Mouse (Mus musculus) thymus, postnatal 0 days (tissue): ENCODE results near the gene Zc3h12d. TPM values are rescaled to one million over a fixed set of nuclear protein-coding genes. Genes with fewer than 3 reads are reported as not detected.
A peak's percentile ranks its signal among the peaks of the same experiment; 100 is the strongest.
"Not testable (repeated sequence)": the region's sequence is repeated elsewhere in the genome, so short reads cannot be mapped to it uniquely, and the experiment has no call there.

Experiments
- DNase-seq: peaks from one replicate; pipeline ENCODE4 v3.0.0-alpha.2; 2015; ENCODE audit warnings: low spot score
- microRNA-seq: library from miRNA; unstranded; fragments of <30 nt; microRNA quantifications from one replicate; pipeline ENCODE4, GENCODE M21; 2016; ENCODE audit warnings: borderline number of aligned reads
- polyA plus RNA-seq: library from polyadenylated mRNA; unstranded; fragments of >200 nt; fragmentation: Nextera tagmentation; extraction: Ambion mirVana; gene quantifications from 2 replicates; pipeline ENCODE4 v1.2.1, GENCODE M21; 2015

Gene Zc3h12d
- polyA plus RNA-seq, 1 experiment from 2014 or later = 2.5 TPM

GRCm38 (mm10) chr10:7870571-7871315 lies 38.5 kb downstream of the Zc3h12d start:
- peak; percentile 63 for DNase-seq

GRCm38 (mm10) chr10:7871381-7872020 lies 39.2 kb downstream of the Zc3h12d start:
- no peak for DNase-seq

GRCm38 (mm10) chr10:7874194-7874593 lies 41.9 kb downstream of the Zc3h12d start:
- no peak for DNase-seq

GRCm38 (mm10) chr10:7880283-7880682 lies 48.0 kb downstream of the Zc3h12d start:
- DNase-seq = not testable (repeated sequence)

- DNase-seq = no peak
Measured at GRCm38 (mm10) chr10:7881971-7882370, 49.7 kb downstream of the Zc3h12d start.

- peak; percentile 80 for DNase-seq
Measured at GRCm38 (mm10) chr10:7883524-7883923, 51.3 kb downstream of the Zc3h12d start.

GRCm38 (mm10) chr10:7888256-7888868 lies 56.1 kb downstream of the Zc3h12d start:
- DNase-seq = no peak

GRCm38 (mm10) chr10:7900719-7901627 lies 68.7 kb downstream of the Zc3h12d start:
- no peak for DNase-seq

- DNase-seq = no peak
Measured at GRCm38 (mm10) chr10:7904157-7904556, 71.9 kb downstream of the Zc3h12d start.

GRCm38 (mm10) chr10:7907151-7907550 lies 74.9 kb downstream of the Zc3h12d start:
- DNase-seq = no peak

GRCm38 (mm10) chr10:7911268-7911667 lies 79.0 kb downstream of the Zc3h12d start:
- DNase-seq = no peak

Small RNA genes within 50 kb of the gene (microRNA-seq; reads per million reads assigned to microRNA genes)
- 9.2 reads per million, percentile 16 among the genes with 10 or more reads in this experiment for gene Mir5104

Other genes starting within 250 kb of the Zc3h12d start
- 1.2 and 1.3 TPM in 2 replicates for gene Lrp11, start 242.7 kb upstream of the Zc3h12d start, polyA plus RNA-seq
- gene Nup43, start 165.0 kb upstream of the Zc3h12d start, polyA plus RNA-seq = 41.7 and 42.0 TPM in 2 replicates
- gene Pcmt1, start 151.3 kb upstream of the Zc3h12d start, polyA plus RNA-seq = 132 and 140 TPM in 2 replicates
- 4.2 and 5.2 TPM in 2 replicates for gene Lats1, start 151.3 kb upstream of the Zc3h12d start, polyA plus RNA-seq
- 67.4 and 74.0 TPM in 2 replicates for gene Katna1, start 106.5 kb upstream of the Zc3h12d start, polyA plus RNA-seq
- gene Ginm1, start 39.6 kb upstream of the Zc3h12d start, polyA plus RNA-seq = 58.0 and 67.5 TPM in 2 replicates
- 49.8 and 52.5 TPM in 2 replicates for gene Ppil4, start 39.6 kb upstream of the Zc3h12d start, polyA plus RNA-seq
- 18.7 and 23.5 TPM in 2 replicates for gene Tab2, start 123.8 kb downstream of the Zc3h12d start, polyA plus RNA-seq